Mouse (Mus musculus) liver, adult 2 months (tissue): ENCODE measurements around the gene Kcnc1. TPM values are rescaled to one million over a fixed set of nuclear protein-coding genes. Genes with fewer than 3 reads are reported as not detected.

ENCODE experiments used
- DNase-seq: peaks from one replicate; pipeline ENCODE4 v3.0.0-alpha.2; 2011; ENCODE audit warnings: low read depth, low spot score; ENCODE audit errors: extremely low read depth
- H3K27ac ChIP-seq: fragments of 200-500 bp; replicated peaks from 2 replicates; pipeline ENCODE4 v1.5.1; 2012; ENCODE audit warnings: low read depth, mild to moderate bottlenecking, control low read depth, inconsistent platforms, low read length; ENCODE audit not compliant: insufficient read depth
- H3K27me3 ChIP-seq: fragments of 200-500 bp; 2 replicates; pipeline ENCODE4 v1.6.1; 2012; ENCODE audit warnings: mild to moderate bottlenecking, moderate library complexity, low read length, inconsistent platforms; ENCODE audit not compliant: control insufficient read depth, insufficient read depth
- H3K36me3 ChIP-seq: fragments of 200-500 bp; 2 replicates; pipeline ENCODE4 v1.6.1; 2012; ENCODE audit warnings: low read length, inconsistent platforms; ENCODE audit not compliant: control insufficient read depth, insufficient read depth
- H3K4me1 ChIP-seq: fragments of 200-500 bp; 2 replicates; pipeline ENCODE4 v1.6.1; 2011; ENCODE audit warnings: low read length; ENCODE audit not compliant: control insufficient read depth, insufficient read depth
- H3K4me3 ChIP-seq: fragments of 200-500 bp; 2 replicates; pipeline ENCODE4 v1.5.1; 2011; ENCODE audit warnings: low read depth, mild to moderate bottlenecking, control low read depth, low read length, moderate library complexity; ENCODE audit not compliant: insufficient read depth
- H3K79me2 ChIP-seq: fragments of 200-500 bp; 2 replicates; pipeline ENCODE4 v1.6.1; 2012; ENCODE audit warnings: inconsistent platforms, mild to moderate bottlenecking, low read length, moderate library complexity; ENCODE audit not compliant: control insufficient read depth, insufficient read depth
- H3K9ac ChIP-seq: fragments of 200-500 bp; 2 replicates; pipeline ENCODE4 v1.6.1; 2012; ENCODE audit warnings: low read depth, mild to moderate bottlenecking, control low read depth, inconsistent platforms, low read length
- CTCF ChIP-seq: fragments of 200-500 bp; IDR thresholded peaks from 2 replicates; pipeline ENCODE4 v1.5.1; 2011; ENCODE audit warnings: low read depth, low read length, control low read depth
- POLR2A ChIP-seq: fragments of 200-500 bp; IDR thresholded peaks from 2 replicates; pipeline ENCODE4 v1.6.1; 2011; ENCODE audit warnings: low read length, control low read depth; ENCODE audit not compliant: insufficient read depth; ENCODE audit errors: extremely low read depth
- WGBS: fragments of 180-500 bp; shearing (Covaris S2); methylation state at CpG from one replicate; pipeline ENCODE4 v1.1.7; 2018; 5-methylcytosine and 5-hydroxymethylcytosine counted together
- polyA plus RNA-seq: library from polyadenylated mRNA; depleted of rRNA; stranded (reverse); fragments of >200 nt; gene quantifications from 2 replicates; pipeline ENCODE4 v1.2.3, GENCODE M21; 2012
- total RNA-seq: library from RNA; depleted of rRNA; stranded (reverse); fragments of >200 nt; gene quantifications from 2 replicates; pipeline ENCODE4 v1.2.3, GENCODE M21; 2014

Kcnc1 gene
- total and polyA plus RNA-seq, 2 experiments, result under 0.01 TPM; not detected in 1

GRCm38 (mm10) chr7:46421535-46421934, 25.2 kb downstream of the Kcnc1 start:
- Histone ChIP-seq H3K9ac (no peak overlapping the region), H3K27ac (no peak overlapping the region), H3K79me2 (no peaks in the 10 kb centered on the region), H3K36me3 (no peaks in the 10 kb centered on the region), H3K27me3 (no peaks in the 10 kb centered on the region), H3K4me1 (no peaks in the 10 kb centered on the region), H3K4me3 (no peak overlapping the region)
- no peak for TF ChIP-seq POLR2A
- TF ChIP-seq CTCF, result no peak
- no peak for DNase-seq
- 44% methylated on average over 5 of the region's 5 CpGs for WGBS

- Histone ChIP-seq H3K27me3 (no peaks in the 10 kb centered on the region), H3K4me1 (no peaks in the 10 kb centered on the region), H3K36me3 (no peaks in the 10 kb centered on the region), H3K9ac (no peak overlapping the region), H3K4me3 (no peak overlapping the region), H3K27ac (no peak overlapping the region), H3K79me2 (no peaks in the 10 kb centered on the region)
- 53% methylated on average over 8 of the region's 8 CpGs for WGBS
- no peak for DNase-seq
- TF ChIP-seq POLR2A, result no peak
- no peak for TF ChIP-seq CTCF
Measured at GRCm38 (mm10) chr7:46422052-46422763, 25.9 kb downstream of the Kcnc1 start.

DNA sequence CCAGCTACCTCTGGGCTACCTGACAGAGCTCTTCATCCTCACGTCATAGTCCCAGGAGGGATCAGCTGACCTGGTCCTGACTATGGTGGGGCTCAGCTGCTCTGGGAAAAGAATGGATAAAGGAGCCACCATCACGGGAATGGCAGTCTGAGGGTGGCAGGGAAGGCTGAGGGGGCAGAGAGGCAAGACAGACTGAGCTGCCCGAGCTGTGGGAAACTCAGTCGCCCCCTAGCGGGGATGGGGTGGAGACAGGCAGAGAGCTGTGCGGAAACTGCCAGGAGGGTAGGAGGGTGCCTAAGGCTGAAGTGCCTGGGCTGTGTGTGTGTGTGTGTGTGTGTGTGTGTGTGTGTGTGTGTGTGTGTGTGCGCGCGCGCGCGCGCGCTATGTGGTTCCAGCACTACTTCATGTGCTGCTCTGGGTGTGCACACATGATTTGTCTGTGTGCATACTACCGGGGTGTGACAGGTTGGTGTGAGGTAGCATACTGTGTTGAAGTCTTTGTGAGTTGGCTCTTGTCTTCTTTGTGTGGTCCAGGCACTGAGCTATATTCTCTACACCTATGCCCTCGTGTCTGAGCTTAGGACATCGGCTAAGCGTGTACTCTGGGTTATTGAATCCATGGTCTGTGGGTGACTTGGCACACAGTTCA, 26.6 kb downstream of the Kcnc1 start:
- H3K27me3 ChIP-seq, result no peaks in the 10 kb centered on the region
- no peak for TF ChIP-seq POLR2A
- TF ChIP-seq CTCF, result peak; percentile 60
- no peak for DNase-seq
- no peak overlapping the region for H3K4me3 ChIP-seq
- H3K79me2 ChIP-seq, result no peaks in the 10 kb centered on the region
- WGBS, result 49% methylated on average over 18 of the region's 18 CpGs
- H3K36me3 ChIP-seq, result no peaks in the 10 kb centered on the region
- H3K4me1 ChIP-seq, result no peaks in the 10 kb centered on the region
- no peak overlapping the region for H3K9ac ChIP-seq
- no peak overlapping the region for H3K27ac ChIP-seq

- TF ChIP-seq CTCF (no peak), POLR2A (no peak)
- Histone ChIP-seq H3K27ac (no peak overlapping the region), H3K36me3 (no peaks in the 10 kb centered on the region), H3K79me2 (no peaks in the 10 kb centered on the region), H3K9ac (no peak overlapping the region), H3K4me1 (no peaks in the 10 kb centered on the region), H3K4me3 (no peak overlapping the region), H3K27me3 (no peaks in the 10 kb centered on the region)
- DNase-seq, result no peak
- WGBS, result 50% methylated on average over 3 of the region's 3 CpGs
Measured at GRCm38 (mm10) chr7:46423951-46424350, 27.7 kb downstream of the Kcnc1 start.

DNA sequence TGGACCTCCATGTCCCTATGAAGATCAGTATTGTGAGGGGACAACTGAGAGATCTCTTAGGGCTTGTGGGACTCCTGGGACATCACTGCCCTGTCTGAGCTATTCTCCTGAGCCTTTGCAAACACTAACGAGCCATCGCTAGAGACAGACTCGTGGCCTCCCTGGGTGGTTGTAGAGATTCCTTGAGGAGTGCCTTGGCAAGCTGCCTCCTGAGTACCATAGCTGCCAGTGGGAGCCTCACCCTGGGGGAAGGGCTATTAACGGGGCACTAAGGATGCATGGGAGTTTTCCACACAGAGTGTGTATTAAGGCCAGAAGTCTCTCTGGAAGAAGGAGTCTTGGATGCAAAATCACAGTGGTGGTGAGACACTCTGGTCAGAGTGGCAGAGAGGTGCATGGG, 28.7 kb downstream of the Kcnc1 start:
- TF ChIP-seq POLR2A (no peak), CTCF (no peak)

GRCm38 (mm10) chr7:46433874-46434273, 37.6 kb downstream of the Kcnc1 start:
- H3K27ac ChIP-seq, result no peak overlapping the region
- TF ChIP-seq POLR2A, result no peak
- TF ChIP-seq CTCF, result no peak
- WGBS, result 66% methylated on average over 5 of the region's 5 CpGs

More for the DNA sequence above, 28.7 kb downstream of the Kcnc1 start:
- Histone ChIP-seq H3K27me3 (no peaks in the 10 kb centered on the region), H3K4me1 (no peaks in the 10 kb centered on the region), H3K4me3 (no peak overlapping the region), H3K9ac (no peak overlapping the region), H3K27ac (no peak overlapping the region), H3K36me3 (no peaks in the 10 kb centered on the region), H3K79me2 (no peaks in the 10 kb centered on the region)
- no peak for DNase-seq
- WGBS, result 65% methylated on average over 4 of the region's 4 CpGs

More at GRCm38 (mm10) chr7:46433874-46434273, 37.6 kb downstream of the Kcnc1 start:
- Histone ChIP-seq H3K79me2 (no peaks in the 10 kb centered on the region), H3K9ac (no peak overlapping the region), H3K36me3 (no peaks in the 10 kb centered on the region), H3K4me1 (no peaks in the 10 kb centered on the region), H3K4me3 (no peak overlapping the region), H3K27me3 (no peaks in the 10 kb centered on the region)
- no peak for DNase-seq
